Mouse (Mus musculus) lung, adult 2 months (tissue): ENCODE data around the gene Smarcc2. TPM values are rescaled to one million over a fixed set of nuclear protein-coding genes. Genes with fewer than 3 reads are reported as not detected.

ENCODE experiments used
- DNase-seq: peaks from one replicate; pipeline ENCODE4 v3.0.0; 2022
- H3K4me1 ChIP-seq: fragments of 200-500 bp; 2 replicates; pipeline ENCODE4 v1.6.1; 2011; ENCODE audit warnings: low read length; ENCODE audit not compliant: control insufficient read depth, insufficient read depth
- H3K4me3 ChIP-seq: fragments of 200-500 bp; replicated peaks from 2 replicates; pipeline ENCODE3; 2011; ENCODE audit warnings: low read depth, mild to moderate bottlenecking, control low read depth, low read length; ENCODE audit errors: extremely low read depth
- CTCF ChIP-seq: fragments of 200-500 bp; IDR thresholded peaks from 2 replicates; pipeline ENCODE4 v1.5.1; 2011; ENCODE audit warnings: mild to moderate bottlenecking, low read length, control low read depth; ENCODE audit not compliant: insufficient read depth
- POLR2A ChIP-seq: fragments of 200-500 bp; IDR thresholded peaks from 2 replicates; pipeline ENCODE4 v1.6.1; 2011; ENCODE audit warnings: low read depth, mild to moderate bottlenecking, control low read depth, low read length, borderline replicate concordance; ENCODE audit errors: extremely low read depth
- WGBS: fragments of 180-500 bp; shearing (Covaris S2); methylation state at CpG from one replicate; pipeline ENCODE4 v1.1.7; 2018; 5-methylcytosine and 5-hydroxymethylcytosine counted together
- polyA plus RNA-seq: library from polyadenylated mRNA; depleted of rRNA; stranded (reverse); fragments of >200 nt; gene quantifications from 2 replicates; pipeline ENCODE4 v1.2.3, GENCODE M21; 2012

Smarcc2 gene
- polyA plus RNA-seq, 1 experiment: 99.8 TPM

DNA sequence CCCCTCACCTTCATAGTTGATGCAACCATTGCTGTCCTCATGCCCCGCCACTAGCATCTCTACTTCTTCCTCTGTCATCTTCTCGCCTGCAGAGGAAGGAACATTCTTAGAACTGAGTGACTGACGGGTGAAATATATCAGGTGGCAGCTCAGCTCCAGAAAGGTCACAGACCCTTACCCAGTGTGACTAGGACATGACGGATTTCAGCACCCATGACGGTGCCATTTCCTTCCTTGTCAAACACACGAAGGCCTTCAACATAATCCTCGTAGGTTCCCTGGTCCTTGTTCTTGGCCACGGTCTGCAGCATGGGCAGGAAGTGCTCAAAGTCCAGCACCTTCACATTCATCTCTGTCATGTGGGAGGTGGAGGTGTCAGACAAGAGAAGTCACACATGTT is 33.0 kb downstream of the Smarcc2 start:
- Histone ChIP-seq H3K4me1 (peaks cover 16% of the 10 kb centered on the region), H3K4me3 (peak overlapping the region; percentile 98)
- peak; percentile 13 for DNase-seq
- 11% methylated on average over 8 of the region's 8 CpGs for WGBS
- TF ChIP-seq POLR2A: 0 out of 2 replicates have a peak, but pooled peaks have one; percentile 5

- Histone ChIP-seq H3K4me3 (peak overlapping the region; percentile 98), H3K4me1 (peaks cover 16% of the 10 kb centered on the region)
- 8% methylated on average over 12 of the region's 12 CpGs for WGBS
- TF ChIP-seq CTCF (no peak), POLR2A (peak; percentile 19; the same call in 1 of the 2 replicates)
- peak; percentile 76 for DNase-seq
These were observed 33.7 kb downstream of the Smarcc2 start for GRCm38 (mm10) chr10:128492633-128493311.

- peak overlapping the region; percentile 98 for H3K4me3 ChIP-seq
- WGBS: 0% methylated on average over 12 of the region's 12 CpGs
- DNase-seq: no peak
- H3K4me1 ChIP-seq: peaks cover 16% of the 10 kb centered on the region
- no peak for TF ChIP-seq CTCF
- no peak for TF ChIP-seq POLR2A
These were observed 34.3 kb downstream of the Smarcc2 start for GRCm38 (mm10) chr10:128493319-128493694.

DNA sequence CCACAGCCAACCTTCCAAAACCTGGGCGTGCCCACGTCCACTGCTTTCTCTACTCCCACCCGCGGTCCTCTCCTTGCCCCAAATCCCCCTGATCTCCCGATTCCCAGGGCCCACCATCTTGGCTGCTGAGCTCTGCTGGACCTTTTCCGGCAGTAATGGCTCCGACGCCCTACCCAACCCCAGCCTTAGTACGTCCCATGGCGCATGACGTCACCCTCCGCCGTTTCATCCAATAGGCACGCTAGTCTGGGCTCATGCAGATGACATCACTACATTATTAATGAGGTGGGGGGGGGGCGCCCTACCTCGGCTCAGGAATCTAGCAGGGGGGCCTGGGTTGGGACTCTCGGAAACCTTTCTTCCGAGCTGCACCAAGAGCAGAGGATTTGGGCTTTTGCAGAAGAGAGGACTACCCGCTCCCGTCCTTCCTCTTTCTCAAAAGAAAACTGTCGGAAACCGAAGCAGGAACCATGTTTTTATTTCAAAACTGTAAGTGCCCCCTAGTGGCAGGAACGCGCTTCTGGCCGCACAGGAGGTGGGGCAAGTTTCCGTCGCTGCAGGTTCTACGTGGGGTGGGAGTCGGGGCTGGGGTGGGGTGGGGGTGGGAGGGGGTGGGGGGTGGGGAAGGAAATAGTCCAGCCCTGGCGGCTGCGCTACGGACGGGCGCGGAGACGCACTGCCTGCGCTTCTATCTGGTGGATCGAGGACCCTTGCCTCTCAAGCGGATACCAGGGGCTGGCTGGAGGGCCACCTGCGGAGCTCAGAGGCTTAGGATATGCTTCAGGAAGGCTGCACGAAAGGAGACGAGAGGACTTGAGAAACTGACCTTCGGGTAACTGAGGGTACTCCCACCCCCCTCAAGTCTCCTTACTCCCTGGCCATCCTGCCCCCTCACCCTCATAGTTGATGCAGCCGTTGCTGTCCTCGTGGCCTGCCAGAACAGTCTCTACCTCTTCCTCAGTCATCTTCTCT is 34.9 kb downstream of the Smarcc2 start, which contains the start of gene Myl6:
Gene Myl6, minus strand, starts transcription at position 451 of the 972 bp plus-strand sequence.
- Histone ChIP-seq H3K4me3 (peak within 1 kb of the TSS; percentile 98), H3K4me1 (peaks cover 16% of the 10 kb centered on the region)
- TF ChIP-seq CTCF: peak; percentile 64
- TF ChIP-seq POLR2A: peak; percentile 99
- WGBS: under 1% methylated on average over 45 of the region's 45 CpGs
- DNase-seq: peak; percentile 96

GRCm38 (mm10) chr10:128494667-128495245 is 35.7 kb downstream of the Smarcc2 start:
- TF ChIP-seq POLR2A (0 out of 2 replicates have a peak, but pooled peaks have one; percentile 9), CTCF (no peak)
- Histone ChIP-seq H3K4me3 (peak overlapping the region; percentile 71), H3K4me1 (peaks cover 16% of the 10 kb centered on the region)
- peak; percentile 19 for DNase-seq
- WGBS: 38% methylated on average over 11 of the region's 11 CpGs

DNA sequence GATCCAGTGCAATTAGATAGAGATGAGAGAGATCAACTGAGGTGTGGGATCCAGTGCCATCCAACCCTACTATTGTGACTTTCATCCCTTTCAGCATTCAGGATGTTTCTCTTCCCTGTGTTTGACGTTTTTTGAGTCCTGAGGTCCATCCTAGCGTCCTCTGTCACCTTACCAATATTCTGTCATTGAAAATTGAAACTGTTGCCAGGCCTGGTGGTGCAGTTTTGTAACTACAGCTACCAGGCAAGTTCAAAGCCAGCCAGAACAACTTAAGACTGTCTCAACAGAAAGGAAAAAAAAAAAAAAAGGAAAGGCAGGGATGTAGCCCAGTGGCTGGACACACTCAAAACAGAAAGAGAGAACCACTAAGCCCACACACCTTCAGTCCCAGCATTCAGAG is 36.2 kb downstream of the Smarcc2 start:
- Histone ChIP-seq H3K4me3 (no peak overlapping the region), H3K4me1 (peaks cover 16% of the 10 kb centered on the region)
- WGBS: 57% methylated on average over 2 of the region's 2 CpGs
- DNase-seq: no peak
- TF ChIP-seq CTCF (no peak), POLR2A (no peak)

- Histone ChIP-seq H3K4me3 (no peak overlapping the region), H3K4me1 (peaks cover 15% of the 10 kb centered on the region)
- TF ChIP-seq CTCF: no peak
- no peak for TF ChIP-seq POLR2A
- 73% methylated on average over 4 of the region's 4 CpGs for WGBS
- no peak for DNase-seq
These were observed 36.9 kb downstream of the Smarcc2 start for GRCm38 (mm10) chr10:128495903-128496302.

GRCm38 (mm10) chr10:128496509-128497077 is 37.5 kb downstream of the Smarcc2 start:
- TF ChIP-seq POLR2A: no peak
- no peak for TF ChIP-seq CTCF
- Histone ChIP-seq H3K4me3 (no peak overlapping the region), H3K4me1 (peaks cover 9% of the 10 kb centered on the region)
- WGBS: 50% methylated on average over 6 of the region's 6 CpGs
- peak; percentile 4 for DNase-seq

- 42% methylated on average over 6 of the region's 6 CpGs for WGBS
- Histone ChIP-seq H3K4me1 (peaks cover 6% of the 10 kb centered on the region; the same call in 1 of the 2 replicates), H3K4me3 (no peak overlapping the region)
- no peak for TF ChIP-seq CTCF
- no peak for TF ChIP-seq POLR2A
- DNase-seq: no peak
These were observed 38.2 kb downstream of the Smarcc2 start for GRCm38 (mm10) chr10:128497134-128497737.
